Mouse (Mus musculus): Measurements from ENCODE around the gene Sccpdh.
"Not testable (repeated sequence)": the region's sequence is repeated elsewhere in the genome, so short reads cannot be mapped to it uniquely, and the experiment has no call there.

The Sccpdh gene

DNA sequence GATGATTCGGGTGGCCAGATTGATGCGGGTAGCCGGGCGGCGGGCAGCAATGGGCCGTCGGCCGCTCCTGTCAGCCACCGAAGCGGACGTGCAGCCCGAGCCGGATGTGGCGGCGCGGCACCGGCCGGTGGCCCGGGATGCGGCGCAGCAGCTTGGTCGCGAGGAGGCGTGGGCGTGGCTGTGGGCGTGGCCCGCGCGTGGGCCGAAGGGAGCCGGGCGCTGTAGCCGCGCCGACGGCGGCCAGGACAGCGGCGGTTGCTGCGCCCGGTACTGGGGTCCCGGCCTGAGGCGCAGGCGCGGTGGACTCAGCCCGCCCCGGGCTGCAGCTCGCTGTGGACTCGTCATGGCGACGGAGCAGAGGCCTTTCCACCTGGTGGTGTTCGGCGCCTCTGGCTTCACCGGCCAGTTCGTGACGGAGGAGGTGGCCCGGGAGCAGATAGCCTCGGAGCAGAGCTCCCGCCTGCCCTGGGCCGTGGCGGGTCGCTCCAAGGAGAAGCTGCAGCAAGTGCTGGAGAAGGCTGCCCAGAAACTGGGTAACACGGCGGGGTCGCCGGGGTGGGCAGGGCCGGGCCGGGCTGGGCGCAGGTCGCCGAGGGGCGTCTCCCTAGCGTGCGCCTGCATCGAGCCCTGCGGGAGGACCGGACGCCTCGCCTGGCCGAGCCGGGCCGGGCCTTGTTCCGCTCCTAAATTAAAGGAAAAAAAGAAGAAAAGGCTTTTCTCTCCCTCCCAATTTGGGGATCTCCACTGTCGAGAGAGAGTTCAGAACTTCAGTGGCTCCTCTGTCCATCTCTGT is at the start of gene Sccpdh:
Gene Sccpdh (plus strand): TSS at position 198 of the 793 bp plus-strand sequence.
- DNase-seq (ENCODE audit: low spot score in 2 of 2) = peak; percentile 32 to 55

DNA sequence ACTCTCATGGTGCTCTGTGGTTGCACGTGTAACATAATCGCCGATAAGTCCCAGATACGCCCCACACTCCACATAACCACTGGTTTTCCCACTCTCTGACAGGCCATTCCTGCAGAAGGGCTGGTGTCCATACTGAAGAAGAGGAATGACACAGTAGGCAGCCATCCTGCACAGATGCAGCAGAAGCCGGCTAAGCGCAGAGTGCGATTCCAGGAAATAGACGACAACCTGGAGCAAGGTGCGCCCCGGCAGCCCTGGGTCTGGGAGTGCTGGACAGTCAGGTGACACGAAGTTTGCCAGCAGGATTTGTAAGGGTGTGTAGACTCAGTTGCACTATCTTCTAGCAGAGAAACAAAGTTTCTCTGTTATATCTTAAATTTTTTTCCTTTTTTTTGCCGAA is 45.3 kb upstream of the Sccpdh start:
- DNase-seq (ENCODE audit: low spot score in 2 of 2) = no peak

DNA sequence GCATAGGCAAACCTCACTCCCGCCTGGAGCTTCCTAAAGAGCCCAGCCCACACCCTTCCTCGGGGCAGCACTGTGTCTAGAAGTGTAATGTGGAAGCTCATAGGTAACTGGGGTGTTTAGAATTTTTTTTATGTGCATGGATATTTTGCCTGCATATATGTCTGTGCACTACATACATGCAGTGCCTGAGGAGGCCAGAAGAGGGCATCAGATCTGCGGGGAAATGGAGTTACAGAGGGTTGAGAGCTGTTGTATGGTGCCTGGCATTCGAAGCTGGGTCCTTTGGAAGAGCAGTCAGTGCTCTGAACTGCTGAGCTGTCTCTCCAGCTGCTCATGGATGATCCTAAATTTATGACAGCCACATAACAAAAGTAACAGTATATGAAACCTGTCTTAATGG is 44.4 kb upstream of the Sccpdh start:
- peak; percentile 32 to 60 for DNase-seq (ENCODE audit: low spot score in 2 of 2)

GRCm38 (mm10) chr1:179624354-179624753 is 43.7 kb upstream of the Sccpdh start:
- peak in 1 of 2 experiments; percentile 67 for DNase-seq (ENCODE audit: low spot score in 2 of 2)

GRCm38 (mm10) chr1:179627855-179628254 is 40.2 kb upstream of the Sccpdh start:
- no peak for DNase-seq (ENCODE audit: low spot score in 2 of 2)

GRCm38 (mm10) chr1:179628438-179629106 is 39.4 kb upstream of the Sccpdh start:
- DNase-seq (ENCODE audit: low spot score in 2 of 2) = no peak

DNA sequence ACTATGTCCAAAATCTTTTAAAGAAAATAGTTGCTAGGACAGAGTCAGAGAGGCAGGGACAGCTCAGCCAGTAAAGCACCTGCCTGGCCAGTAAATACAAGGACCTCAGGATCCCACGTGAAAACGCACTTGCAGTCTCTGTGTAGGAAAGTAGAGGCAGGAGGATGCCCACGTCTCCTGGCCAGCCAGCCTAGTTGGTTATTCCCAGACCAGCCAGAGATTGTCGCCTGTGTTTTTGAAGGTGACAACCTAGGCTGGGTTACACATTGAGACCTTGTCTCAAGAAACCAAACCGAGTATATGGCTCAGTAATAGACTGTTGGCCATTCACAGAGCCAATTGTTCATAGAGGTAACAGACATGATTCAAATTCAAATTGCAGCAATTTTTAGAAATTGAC is 38.7 kb upstream of the Sccpdh start:
- no peak for DNase-seq (ENCODE audit: low spot score in 2 of 2)

DNA sequence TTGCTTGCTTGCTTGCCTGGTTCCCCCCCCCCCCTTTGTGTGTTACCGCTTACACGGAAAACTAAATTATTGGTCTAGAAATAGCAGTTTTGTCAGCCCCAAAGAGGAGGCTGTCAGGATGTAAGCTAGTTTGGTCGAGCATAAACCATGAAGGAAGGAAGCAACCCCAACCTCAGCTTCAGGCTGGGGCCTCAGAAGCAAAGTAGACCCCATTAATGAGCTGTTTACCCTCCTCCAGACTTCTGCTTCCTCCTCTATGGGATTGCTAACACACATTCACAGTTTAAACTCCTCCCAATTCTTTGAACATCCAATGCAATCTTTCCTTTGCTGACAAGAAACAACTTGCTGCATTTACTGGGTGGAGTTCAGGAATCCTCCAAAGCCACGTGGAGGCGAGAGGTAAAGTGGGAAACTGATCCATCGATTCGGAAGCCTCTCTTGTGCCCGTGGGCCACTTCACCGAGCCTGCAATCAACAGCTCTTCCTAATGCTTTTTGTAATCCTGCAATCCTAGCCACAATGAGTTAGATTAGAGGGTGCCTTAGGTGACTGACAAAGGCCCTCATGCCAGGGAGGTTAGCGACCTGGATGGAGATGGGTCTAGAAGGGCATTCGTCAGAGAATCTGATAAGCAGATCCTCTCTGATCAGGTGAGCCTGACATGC is 35.1 kb upstream of the Sccpdh start:
- no peak for DNase-seq (ENCODE audit: low spot score in 2 of 2)

DNA sequence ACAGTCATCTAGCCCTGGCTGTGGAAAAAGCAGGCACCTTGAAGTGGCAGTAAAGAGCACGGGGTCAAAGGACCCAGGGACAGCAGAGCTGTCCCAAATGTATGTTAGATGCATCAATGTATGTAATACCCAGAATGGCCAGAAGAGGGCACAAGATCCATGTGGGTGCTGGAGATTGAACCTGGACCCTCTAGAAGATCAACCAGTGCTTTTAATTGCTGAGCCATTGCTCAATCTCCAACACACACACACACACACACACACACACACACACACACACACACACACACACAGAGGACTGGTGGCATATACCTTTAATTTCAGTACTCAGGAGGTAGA is 34.6 kb upstream of the Sccpdh start:
- peak in 1 of 2 experiments; percentile 65 for DNase-seq (ENCODE audit: low spot score in 2 of 2)

- DNase-seq (ENCODE audit: low spot score in 2 of 2) = no peak
Measured at GRCm38 (mm10) chr1:179634159-179634558, 33.9 kb upstream of the Sccpdh start.

GRCm38 (mm10) chr1:179642726-179643125 is 25.3 kb upstream of the Sccpdh start:
- no peak for DNase-seq (ENCODE audit: low spot score in 2 of 2)

DNA sequence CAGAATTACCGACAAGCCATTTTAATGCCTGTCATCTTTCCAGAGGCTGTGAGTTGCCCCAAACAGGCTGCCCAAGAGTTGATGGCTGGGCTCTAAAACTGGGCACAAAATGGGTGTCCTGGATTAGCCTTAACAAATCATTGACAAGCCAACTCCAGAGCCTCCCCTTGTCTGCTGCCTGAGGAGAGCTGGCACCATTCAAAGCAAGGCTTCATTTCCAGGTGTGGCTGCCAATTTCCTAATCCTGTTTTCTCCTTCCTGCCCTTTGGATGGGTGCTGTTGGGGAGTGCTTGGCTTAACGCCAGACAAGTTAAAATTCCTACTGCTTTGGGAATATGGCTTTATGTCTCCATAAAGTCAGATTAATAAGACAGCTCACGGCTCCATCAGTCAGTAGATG is 23.9 kb upstream of the Sccpdh start:
- DNase-seq (ENCODE audit: low spot score in 2 of 2) = no peak

DNA sequence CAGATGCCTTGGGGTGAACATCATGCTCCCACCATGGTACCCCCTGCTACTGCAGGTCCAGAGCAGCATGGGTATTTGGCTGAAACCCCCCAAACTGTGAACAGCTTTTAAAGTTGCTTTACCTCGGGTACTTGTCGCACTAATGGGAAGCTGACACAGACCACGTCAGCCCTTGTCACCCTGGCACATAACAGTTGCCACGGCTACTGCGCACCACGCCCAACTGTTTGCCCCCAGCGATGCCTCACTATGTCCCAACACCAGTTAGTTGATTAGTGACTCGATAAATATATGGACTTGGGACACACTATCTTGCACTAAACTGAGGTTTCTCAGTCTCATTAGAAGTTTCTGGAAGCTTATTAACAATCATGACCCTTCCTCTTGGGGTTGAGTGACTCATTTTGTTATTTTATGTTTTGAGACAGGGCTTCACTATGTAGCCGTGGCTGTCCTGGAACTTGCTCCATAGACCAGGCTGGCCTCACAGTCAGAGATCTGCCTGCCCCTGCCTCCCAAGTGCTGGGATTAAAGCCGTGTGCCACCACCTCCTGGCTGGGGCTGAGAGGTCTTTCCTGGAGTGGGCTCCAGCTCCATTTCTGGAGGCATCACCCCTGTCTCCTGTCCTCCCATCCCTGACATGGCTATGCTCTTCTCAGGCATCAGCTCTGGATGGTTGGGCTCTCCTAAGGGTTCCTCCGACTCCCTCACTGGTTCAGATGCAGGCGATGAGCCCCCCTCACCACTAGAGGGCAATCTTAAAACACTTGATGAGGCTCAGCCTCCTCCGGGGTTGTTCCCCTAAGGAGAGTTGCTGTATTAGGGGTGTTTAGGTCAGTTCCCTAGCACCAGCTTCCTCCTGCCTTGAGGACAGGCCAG is 22.7 kb upstream of the Sccpdh start:
- peak; percentile 51 to 73 for DNase-seq (ENCODE audit: low spot score in 2 of 2)

DNA sequence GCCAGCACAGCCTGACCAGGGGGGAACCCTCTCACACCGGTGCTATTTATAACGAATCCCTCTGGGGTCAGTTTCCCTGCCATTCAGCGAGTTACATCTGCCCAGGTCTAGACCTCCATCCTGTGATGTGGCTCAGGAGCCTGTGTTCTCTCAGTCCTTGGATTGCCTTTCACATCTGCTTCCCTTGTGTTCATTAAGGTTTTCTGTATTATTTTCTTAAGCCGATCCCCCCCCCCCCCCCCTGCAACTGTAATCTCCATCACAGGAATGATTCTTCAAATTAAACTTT is 22.1 kb upstream of the Sccpdh start:
- no peak for DNase-seq (ENCODE audit: low spot score in 2 of 2)

GRCm38 (mm10) chr1:179648678-179649077 is 19.3 kb upstream of the Sccpdh start:
- not testable (repeated sequence) for DNase-seq (ENCODE audit: low spot score in 2 of 2)

DNA sequence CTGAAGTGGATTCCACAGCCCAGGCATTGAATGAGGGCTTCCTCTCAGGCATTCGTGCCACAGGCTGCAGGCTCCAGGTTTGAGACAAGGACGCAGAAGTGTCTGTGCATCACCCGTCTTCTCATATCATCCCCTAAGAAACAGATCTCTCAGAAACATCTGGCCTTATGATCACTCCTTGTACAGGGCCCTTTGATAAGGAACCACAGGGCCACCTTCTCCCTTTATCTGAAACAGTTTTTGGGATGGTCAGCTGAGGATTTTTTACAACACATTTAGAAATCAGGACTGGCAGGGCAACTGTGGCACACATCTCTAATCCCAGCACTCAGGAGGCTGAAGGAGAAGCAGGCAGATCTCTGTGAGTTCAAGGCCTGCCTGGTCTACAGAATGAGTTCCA is 18.7 kb upstream of the Sccpdh start:
- DNase-seq (ENCODE audit: low spot score in 2 of 2) = no peak

- no peak for DNase-seq (ENCODE audit: low spot score in 2 of 2)
Measured at GRCm38 (mm10) chr1:179650284-179650683, 17.7 kb upstream of the Sccpdh start.

DNA sequence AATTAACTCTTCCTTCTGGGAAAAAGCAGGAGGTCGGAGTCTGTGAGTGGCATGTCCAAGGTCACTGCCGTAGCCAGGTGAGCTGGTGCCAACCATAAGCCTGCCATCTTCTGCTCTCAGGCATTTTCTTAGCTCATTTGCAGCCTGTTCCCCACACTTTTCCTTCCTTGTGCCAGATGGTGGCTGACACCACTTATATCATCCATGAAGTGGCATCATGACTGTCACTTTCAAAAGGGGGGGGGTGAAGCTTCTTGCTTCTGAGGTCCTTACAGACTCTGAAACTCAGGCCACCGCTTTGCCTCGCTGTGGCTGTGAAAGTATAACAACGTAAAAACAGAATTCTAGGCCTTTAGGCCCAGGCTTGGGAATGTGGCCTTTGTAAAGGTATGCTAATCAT is 16.8 kb upstream of the Sccpdh start:
- no peak for DNase-seq (ENCODE audit: low spot score in 2 of 2)

DNA sequence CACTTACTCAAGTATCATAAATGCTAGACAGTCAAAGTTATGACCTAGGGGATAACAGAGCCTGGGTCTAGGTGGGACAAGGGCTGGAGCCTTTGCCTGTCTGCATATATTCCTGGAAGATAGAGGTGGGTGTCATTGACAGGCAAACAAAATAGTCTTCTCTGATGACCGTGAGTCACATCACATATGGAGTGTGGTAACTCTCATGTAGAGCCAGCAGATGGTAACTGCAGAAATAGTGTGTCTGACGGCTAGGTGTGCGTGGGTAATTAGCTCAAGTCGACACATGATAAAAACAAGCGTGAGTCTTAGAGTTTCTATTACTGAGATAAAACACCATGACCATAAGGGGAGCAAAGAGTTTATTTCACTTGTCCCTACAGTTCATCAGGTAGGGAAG is 4.9 kb upstream of the Sccpdh start:
- no peak for DNase-seq (ENCODE audit: low spot score in 2 of 2)

DNA sequence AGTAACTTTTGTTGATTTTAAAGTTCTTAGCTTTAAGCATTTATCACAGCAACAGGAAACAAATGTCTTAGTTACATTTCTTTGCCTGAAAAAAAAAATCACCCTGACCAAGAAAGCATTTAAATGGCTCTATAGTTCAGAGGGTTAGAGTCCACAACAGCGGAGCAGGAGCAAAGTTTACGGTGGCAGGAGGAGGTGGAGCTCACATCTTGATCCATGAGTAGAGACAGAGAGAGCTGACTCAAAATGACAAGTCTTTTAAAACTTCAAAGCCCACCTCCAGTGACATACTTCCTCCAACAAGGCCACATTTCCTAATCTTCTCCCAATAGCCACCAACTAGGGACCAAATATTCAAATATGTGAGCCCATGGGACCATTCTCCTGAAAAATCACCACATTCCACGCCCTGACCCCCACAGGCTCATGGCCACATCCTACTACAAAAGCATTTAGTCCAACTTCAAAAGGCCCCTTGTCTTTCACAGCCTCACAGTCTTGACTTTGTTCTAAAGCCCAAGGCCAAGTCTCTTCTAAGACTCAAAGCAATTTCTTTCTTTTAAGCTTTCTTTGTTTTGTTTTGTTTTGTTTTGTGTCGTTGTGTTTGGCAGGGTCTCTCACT is 3.6 kb upstream of the Sccpdh start:
- no peak for DNase-seq (ENCODE audit: low spot score in 2 of 2)

- DNase-seq (ENCODE audit: low spot score in 2 of 2) = no peak
Measured at GRCm38 (mm10) chr1:179666971-179667370, 1.0 kb upstream of the Sccpdh start.

DNA sequence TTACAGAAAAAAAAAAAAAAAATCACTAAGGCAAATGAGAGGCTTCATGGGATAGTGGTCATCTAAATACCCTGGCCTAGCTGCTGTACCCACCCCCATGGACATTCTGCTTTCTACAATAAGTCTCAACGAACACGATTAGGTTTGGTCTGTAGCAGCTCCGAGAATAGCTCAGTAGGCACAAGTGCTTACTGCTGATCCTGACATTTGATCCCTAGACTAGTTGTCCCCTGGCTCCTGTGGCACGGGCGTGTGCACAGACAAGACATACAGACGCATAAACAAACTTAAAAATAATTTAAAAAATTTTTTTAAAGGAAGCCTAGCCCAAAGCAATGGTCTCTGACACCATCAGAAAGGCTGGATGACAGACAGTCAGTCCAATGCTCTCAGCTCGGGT is 560 bp upstream of the Sccpdh start:
- no peak for DNase-seq (ENCODE audit: low spot score in 2 of 2)

Measured in thymus, postnatal 10 days (tissue).